Mouse (Mus musculus): ENCODE measurements around the gene Scrn3. TPM values are rescaled to one million over a fixed set of nuclear protein-coding genes. Genes with fewer than 3 reads are reported as not detected.

Gene Scrn3
- total and polyA plus RNA-seq, 2 experiments: 16.0 to 41.3 TPM

DNA sequence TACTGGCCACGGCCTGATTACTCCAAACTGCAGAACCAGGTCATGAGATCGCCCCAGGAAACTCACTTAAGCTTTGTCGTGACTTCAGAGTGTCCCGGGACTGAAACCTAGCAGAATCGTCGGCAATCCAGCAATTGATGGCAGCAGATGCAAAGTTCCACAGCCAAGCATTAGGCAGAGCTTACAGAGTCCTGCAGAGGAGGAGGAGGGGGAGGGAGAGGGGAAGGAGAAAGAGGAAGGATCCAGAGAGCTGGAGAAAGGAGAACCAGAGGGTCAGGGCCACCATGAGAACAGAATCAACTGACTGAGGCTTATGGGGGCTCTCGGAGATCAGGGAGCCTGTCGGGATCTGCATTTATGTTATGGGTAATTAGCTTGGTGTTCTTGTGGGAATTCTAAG, 26.0 kb downstream of the Scrn3 start:
- WGBS: 84% methylated on average over 8 of the region's 8 CpGs
- DNase-seq (ENCODE audit: extremely low read depth, low read depth, low spot score): no peak
- Histone ChIP-seq H3K36me3 (ENCODE audit: control insufficient read depth, insufficient read depth, low read length) (peaks cover 24% of the 10 kb centered on the region), H3K79me2 (ENCODE audit: control insufficient read depth, insufficient read depth, low read length) (no peaks in the 10 kb centered on the region), H3K27ac (replicated peaks; ENCODE audit: insufficient read depth, low read depth, low read length) (no peak overlapping the region), H3K4me1 (ENCODE audit: control insufficient read depth, insufficient read depth, low read length) (no peaks in the 10 kb centered on the region), H3K27me3 (ENCODE audit: control insufficient read depth, insufficient read depth, low read length) (no peaks in the 10 kb centered on the region), H3K4me3 (ENCODE audit: insufficient read depth, low read depth, low read length) (no peak overlapping the region), H3K9ac (ENCODE audit: low read depth, low read length) (no peak overlapping the region)
- TF ChIP-seq POLR2A (IDR thresholded peaks at IDR 0.05; ENCODE audit: extremely low read depth, insufficient read depth, low read length) (no peak), CTCF (IDR thresholded peaks at IDR 0.05; ENCODE audit: low read depth, low read length) (no peak)

- TF ChIP-seq POLR2A (IDR thresholded peaks at IDR 0.05; ENCODE audit: extremely low read depth, insufficient read depth, low read length) (no peak), CTCF (IDR thresholded peaks at IDR 0.05; ENCODE audit: low read depth, low read length) (no peak)
- H3K9ac ChIP-seq (ENCODE audit: low read depth, low read length): no peak overlapping the region
- no peak overlapping the region for H3K4me3 ChIP-seq (ENCODE audit: insufficient read depth, low read depth, low read length)
- peaks cover 8% of the 10 kb centered on the region; the same call in 1 of the 2 replicates for H3K36me3 ChIP-seq (ENCODE audit: control insufficient read depth, insufficient read depth, low read length)
- 95% methylated on average over 5 of the region's 5 CpGs for WGBS
- H3K79me2 ChIP-seq (ENCODE audit: control insufficient read depth, insufficient read depth, low read length): no peaks in the 10 kb centered on the region
- H3K27ac ChIP-seq (replicated peaks; ENCODE audit: insufficient read depth, low read depth, low read length): no peak overlapping the region
- no peaks in the 10 kb centered on the region for H3K27me3 ChIP-seq (ENCODE audit: control insufficient read depth, insufficient read depth, low read length)
- no peak for DNase-seq (ENCODE audit: extremely low read depth, low read depth, low spot score)
- H3K4me1 ChIP-seq (ENCODE audit: control insufficient read depth, insufficient read depth, low read length): no peaks in the 10 kb centered on the region
Observed at GRCm38 (mm10) chr2:73343701-73344100, 31.3 kb downstream of the Scrn3 start.

GRCm38 (mm10) chr2:73345204-73345603, 32.8 kb downstream of the Scrn3 start:
- H3K79me2 ChIP-seq (ENCODE audit: control insufficient read depth, insufficient read depth, low read length): no peaks in the 10 kb centered on the region
- no peak overlapping the region for H3K9ac ChIP-seq (ENCODE audit: low read depth, low read length)
- H3K27ac ChIP-seq (replicated peaks; ENCODE audit: insufficient read depth, low read depth, low read length): no peak overlapping the region
- H3K27me3 ChIP-seq (ENCODE audit: control insufficient read depth, insufficient read depth, low read length): no peaks in the 10 kb centered on the region
- no peak overlapping the region for H3K4me3 ChIP-seq (ENCODE audit: insufficient read depth, low read depth, low read length)
- peaks cover 9% of the 10 kb centered on the region; the same call in 1 of the 2 replicates for H3K36me3 ChIP-seq (ENCODE audit: control insufficient read depth, insufficient read depth, low read length)
- no peaks in the 10 kb centered on the region for H3K4me1 ChIP-seq (ENCODE audit: control insufficient read depth, insufficient read depth, low read length)
- WGBS: 95% methylated on average over 4 of the region's 4 CpGs
- TF ChIP-seq POLR2A (IDR thresholded peaks at IDR 0.05; ENCODE audit: extremely low read depth, insufficient read depth, low read length) (no peak), CTCF (IDR thresholded peaks at IDR 0.05; ENCODE audit: low read depth, low read length) (no peak)
- no peak for DNase-seq (ENCODE audit: extremely low read depth, low read depth, low spot score)

DNA sequence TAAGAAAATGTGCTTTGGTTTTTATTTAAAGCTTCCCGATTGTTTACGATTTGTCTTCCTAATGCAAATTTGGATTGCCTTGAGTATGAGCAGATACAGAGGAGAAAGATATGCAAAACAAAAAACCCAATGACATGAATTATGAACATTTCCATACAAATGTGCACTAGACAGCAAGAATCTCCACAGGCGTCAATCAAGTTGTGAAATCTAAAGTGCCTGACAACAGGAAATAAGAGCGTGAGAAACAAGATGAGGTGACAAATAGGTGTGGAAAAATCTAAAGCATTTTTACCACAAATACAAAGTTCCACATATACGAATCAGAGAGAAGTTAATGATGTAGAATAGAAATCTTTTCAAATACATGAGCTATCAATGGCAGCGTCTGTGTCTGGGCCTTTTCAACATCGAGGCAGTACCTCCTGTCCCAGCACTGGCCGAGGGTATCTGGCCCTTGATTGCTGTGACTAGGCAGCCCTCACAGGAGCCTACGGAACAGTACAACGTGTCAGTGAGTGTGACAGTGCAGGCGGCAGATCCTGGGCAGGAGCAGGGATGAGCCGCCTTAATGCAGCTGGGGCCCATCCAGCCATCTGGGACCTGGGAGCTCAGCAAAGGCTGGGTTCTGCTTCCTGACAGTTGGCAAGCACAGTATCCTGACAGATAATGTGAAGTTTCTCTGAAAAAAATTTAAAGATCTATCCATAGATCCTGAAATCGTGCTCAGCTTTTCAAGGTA, 34.1 kb downstream of the Scrn3 start:
- 87% methylated on average over 13 of the region's 13 CpGs for WGBS
- Histone ChIP-seq H3K4me1 (ENCODE audit: control insufficient read depth, insufficient read depth, low read length) (no peaks in the 10 kb centered on the region), H3K9ac (ENCODE audit: low read depth, low read length) (no peak overlapping the region), H3K36me3 (ENCODE audit: control insufficient read depth, insufficient read depth, low read length) (peaks cover 16% of the 10 kb centered on the region), H3K27ac (replicated peaks; ENCODE audit: insufficient read depth, low read depth, low read length) (no peak overlapping the region), H3K79me2 (ENCODE audit: control insufficient read depth, insufficient read depth, low read length) (no peaks in the 10 kb centered on the region), H3K27me3 (ENCODE audit: control insufficient read depth, insufficient read depth, low read length) (no peaks in the 10 kb centered on the region), H3K4me3 (ENCODE audit: insufficient read depth, low read depth, low read length) (no peak overlapping the region)
- TF ChIP-seq POLR2A (IDR thresholded peaks at IDR 0.05; ENCODE audit: extremely low read depth, insufficient read depth, low read length) (no peak), CTCF (IDR thresholded peaks at IDR 0.05; ENCODE audit: low read depth, low read length) (no peak)
- no peak for DNase-seq (ENCODE audit: extremely low read depth, low read depth, low spot score)

DNA sequence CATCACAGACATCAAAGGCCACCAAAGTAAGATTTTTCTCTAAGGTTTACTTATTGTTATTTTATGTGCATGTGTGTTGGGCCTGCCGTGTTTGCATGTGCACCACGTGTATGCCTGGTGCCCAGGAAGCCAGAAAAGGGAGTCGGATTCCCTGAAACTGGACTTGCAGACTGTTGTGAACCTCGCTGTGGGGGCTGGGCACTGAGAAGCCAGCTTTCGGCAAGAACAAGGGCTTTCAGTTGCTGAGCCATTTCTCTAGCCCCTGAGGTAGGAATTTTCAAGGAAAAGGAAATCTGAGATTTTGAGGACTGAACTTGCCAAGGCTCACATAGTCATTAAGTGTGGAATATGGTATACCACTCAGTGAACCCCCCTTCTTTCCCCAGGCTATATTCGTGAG, 34.7 kb downstream of the Scrn3 start:
- Histone ChIP-seq H3K79me2 (ENCODE audit: control insufficient read depth, insufficient read depth, low read length) (no peaks in the 10 kb centered on the region), H3K36me3 (ENCODE audit: control insufficient read depth, insufficient read depth, low read length) (peaks cover 21% of the 10 kb centered on the region), H3K9ac (ENCODE audit: low read depth, low read length) (no peak overlapping the region), H3K4me3 (ENCODE audit: insufficient read depth, low read depth, low read length) (no peak overlapping the region), H3K27me3 (ENCODE audit: control insufficient read depth, insufficient read depth, low read length) (no peaks in the 10 kb centered on the region), H3K27ac (replicated peaks; ENCODE audit: insufficient read depth, low read depth, low read length) (no peak overlapping the region), H3K4me1 (ENCODE audit: control insufficient read depth, insufficient read depth, low read length) (no peaks in the 10 kb centered on the region)
- no peak for TF ChIP-seq CTCF (IDR thresholded peaks at IDR 0.05; ENCODE audit: low read depth, low read length)
- no peak for TF ChIP-seq POLR2A (IDR thresholded peaks at IDR 0.05; ENCODE audit: extremely low read depth, insufficient read depth, low read length)
- DNase-seq (ENCODE audit: extremely low read depth, low read depth, low spot score): no peak
- WGBS: 83% methylated on average over 6 of the region's 6 CpGs

- Histone ChIP-seq H3K9ac (ENCODE audit: low read depth, low read length) (no peak overlapping the region), H3K27me3 (ENCODE audit: control insufficient read depth, insufficient read depth, low read length) (no peaks in the 10 kb centered on the region), H3K36me3 (ENCODE audit: control insufficient read depth, insufficient read depth, low read length) (peaks cover 22% of the 10 kb centered on the region), H3K79me2 (ENCODE audit: control insufficient read depth, insufficient read depth, low read length) (no peaks in the 10 kb centered on the region), H3K27ac (replicated peaks; ENCODE audit: insufficient read depth, low read depth, low read length) (no peak overlapping the region), H3K4me3 (ENCODE audit: insufficient read depth, low read depth, low read length) (no peak overlapping the region), H3K4me1 (ENCODE audit: control insufficient read depth, insufficient read depth, low read length) (no peaks in the 10 kb centered on the region)
- no peak for TF ChIP-seq POLR2A (IDR thresholded peaks at IDR 0.05; ENCODE audit: extremely low read depth, insufficient read depth, low read length)
- no peak for TF ChIP-seq CTCF (IDR thresholded peaks at IDR 0.05; ENCODE audit: low read depth, low read length)
- WGBS: 90% methylated on average over 9 of the region's 9 CpGs
- DNase-seq (ENCODE audit: extremely low read depth, low read depth, low spot score): no peak
Observed at GRCm38 (mm10) chr2:73347766-73348165, 35.4 kb downstream of the Scrn3 start.

Data from liver, adult 2 months (tissue).